Mouse (Mus musculus) liver, embryonic 11.5 days (tissue): Measurements from ENCODE around the gene Spock3. TPM values are rescaled to one million over a fixed set of nuclear protein-coding genes. Genes with fewer than 3 reads are reported as not detected.

ENCODE experiments used
- ATAC-seq: fragments of 200-750 bp; cut with Nextera tagmentation; replicated peaks from 2 replicates; pipeline ENCODE4 v1.8.0; 2017; ENCODE audit warnings: moderate number of reproducible peaks, mild to moderate bottlenecking, moderate TSS enrichment, moderate library complexity; ENCODE audit not compliant: low FRiP score
- DNase-seq: peaks from one replicate; pipeline ENCODE4 v3.0.0-alpha.2; 2017; ENCODE audit warnings: low spot score
- H3K27ac ChIP-seq: fragments of 300-500 bp; sonication (generic); 2 replicates; pipeline ENCODE4 v1.5.1; 2014; ENCODE audit warnings: mild to moderate bottlenecking, low read depth, low read length, control low read depth
- H3K27me3 ChIP-seq: fragments of 300-500 bp; sonication (generic); replicated peaks from 2 replicates; pipeline ENCODE4 v1.6.1; 2014; ENCODE audit warnings: low read length, mixed read lengths; ENCODE audit not compliant: control insufficient read depth, insufficient read depth
- H3K36me3 ChIP-seq: fragments of 300-500 bp; sonication (generic); 2 replicates; pipeline ENCODE4 v1.6.1; 2014; ENCODE audit warnings: mild to moderate bottlenecking, low read length, moderate library complexity, mixed read lengths; ENCODE audit not compliant: control insufficient read depth, insufficient read depth
- H3K4me1 ChIP-seq: fragments of 300-500 bp; sonication (generic); replicated peaks from 2 replicates; pipeline ENCODE4 v1.6.1; 2014; ENCODE audit warnings: low read length, mixed read lengths; ENCODE audit not compliant: control insufficient read depth, insufficient read depth
- H3K4me2 ChIP-seq: fragments of 300-500 bp; sonication (generic); 2 replicates; pipeline ENCODE4 v1.6.1; 2014; ENCODE audit warnings: mild to moderate bottlenecking, control low read depth, moderate library complexity
- H3K4me3 ChIP-seq: fragments of 300-500 bp; sonication (generic); 2 replicates; pipeline ENCODE4 v1.5.1; 2014; ENCODE audit warnings: low read depth, low read length, control low read depth
- H3K9ac ChIP-seq: fragments of 300-500 bp; sonication (generic); 2 replicates; pipeline ENCODE4 v1.6.1; 2014; ENCODE audit warnings: low read depth, low read length, control low read depth
- H3K9me3 ChIP-seq: fragments of 300-500 bp; sonication (generic); 2 replicates; pipeline ENCODE4 v1.6.1; 2016; ENCODE audit warnings: low read length, inconsistent platforms, mixed read lengths; ENCODE audit not compliant: control insufficient read depth
- WGBS: fragments of 180-500 bp; shearing (Covaris S2); extraction: QIAGEN DNeasy Blood & Tissue Kit; methylation state at CpG from one replicate; pipeline ENCODE4 v1.1.7; 2014; 5-methylcytosine and 5-hydroxymethylcytosine counted together
- polyA plus RNA-seq: library from polyadenylated mRNA; unstranded; fragments of >200 nt; fragmentation: Nextera tagmentation; extraction: Ambion mirVana; gene quantifications from 2 replicates; pipeline ENCODE4 v1.2.1, GENCODE M21; 2014

The Spock3 gene
- 1.4 and 1.6 TPM in 2 replicates for polyA plus RNA-seq

DNA sequence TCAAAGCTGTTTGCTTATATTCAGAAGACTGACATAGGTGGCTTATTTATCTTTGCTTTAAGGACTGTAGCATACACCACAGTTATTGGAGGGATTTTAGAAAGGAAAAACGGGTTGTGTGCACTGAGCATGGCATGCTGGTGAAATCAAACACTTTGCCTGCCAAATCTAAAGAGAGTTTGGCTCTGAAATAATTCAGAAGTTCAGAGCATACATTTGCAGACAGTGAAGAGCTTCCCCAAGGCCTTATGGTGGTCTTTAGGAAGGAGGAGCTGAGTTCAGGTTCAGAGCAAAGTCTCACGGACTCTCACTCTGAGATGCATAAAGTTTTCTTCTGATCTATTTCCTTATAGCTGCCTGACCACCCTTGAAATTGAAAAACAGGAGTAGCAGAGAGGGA is at the start of gene Spock3:
Gene Spock3 (plus strand): TSS at position 301 of the 400 bp plus-strand sequence.
- Histone ChIP-seq H3K9me3 (no peaks in the 10 kb centered on the region), H3K4me1 (no peaks in the 10 kb centered on the region), H3K36me3 (no peaks in the 10 kb centered on the region), H3K4me2 (peak within 1 kb of the TSS; percentile 74), H3K9ac (no peak within 1 kb of the TSS), H3K27me3 (peaks cover 11% of the 10 kb centered on the region), H3K27ac (no peak within 1 kb of the TSS), H3K4me3 (peak within 1 kb of the TSS; percentile 44)
- DNase-seq, result no peak
- 37% methylated on average over 2 of the region's 2 CpGs for WGBS
- no peak for ATAC-seq

DNA sequence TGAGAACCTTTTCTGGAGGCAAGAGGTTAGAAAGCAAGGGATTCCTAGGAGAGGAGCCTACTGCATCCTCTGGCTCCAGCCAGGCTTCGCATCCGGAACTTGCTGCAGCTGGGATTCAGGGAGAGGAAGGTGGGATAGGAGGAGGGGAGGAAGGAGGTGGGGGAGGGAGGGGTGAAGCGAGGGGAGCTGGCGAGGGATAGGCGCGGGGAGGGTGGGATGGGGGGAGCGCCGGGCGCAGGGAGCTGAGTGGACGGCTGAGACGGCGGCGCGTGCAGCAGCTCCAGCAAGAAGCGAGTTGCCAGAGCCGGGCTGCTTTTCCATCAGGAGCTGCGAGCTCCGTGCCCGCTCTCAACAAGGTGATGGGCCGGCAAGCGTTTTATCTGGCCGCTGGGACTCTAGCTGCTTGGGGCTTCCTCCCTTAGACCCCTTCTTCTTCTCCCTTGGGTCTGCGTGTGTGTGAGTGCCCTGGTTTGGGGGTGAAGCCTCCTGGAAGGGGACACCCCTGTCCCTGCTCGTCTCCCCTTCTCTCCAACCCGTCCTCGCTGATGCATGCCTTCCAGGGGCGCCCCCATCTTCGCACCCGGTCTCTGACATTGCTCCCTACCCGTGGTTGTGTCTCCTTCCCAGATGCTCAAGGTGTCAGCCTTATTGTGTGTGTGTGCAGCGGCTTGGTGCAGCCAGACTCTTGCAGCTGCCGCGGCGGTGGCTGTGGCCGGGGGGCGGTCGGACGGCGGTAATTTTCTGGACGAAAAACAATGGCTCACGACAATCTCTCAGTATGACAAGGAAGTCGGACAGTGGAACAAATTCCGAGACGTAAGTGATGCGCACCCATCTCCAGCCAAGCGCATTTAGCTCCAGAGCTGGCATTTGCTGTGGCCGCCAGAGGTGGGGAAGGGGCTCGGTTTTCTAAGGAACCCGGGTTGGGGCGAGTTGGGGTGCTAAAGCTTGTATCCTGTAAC is 645 bp downstream of the Spock3 start:
- ATAC-seq (peak; percentile 31), DNase-seq (peak; percentile 36)
- peaks cover 11% of the 10 kb centered on the region for H3K27me3 ChIP-seq
- peak overlapping the region; percentile 74 for H3K4me2 ChIP-seq
- 3% methylated on average over 49 of the region's 50 CpGs for WGBS
- H3K9ac ChIP-seq, result no peak overlapping the region
- no peak overlapping the region for H3K27ac ChIP-seq
- H3K36me3 ChIP-seq, result no peaks in the 10 kb centered on the region
- peak overlapping the region; percentile 44 for H3K4me3 ChIP-seq
- H3K9me3 ChIP-seq, result no peaks in the 10 kb centered on the region
- no peaks in the 10 kb centered on the region for H3K4me1 ChIP-seq

DNA sequence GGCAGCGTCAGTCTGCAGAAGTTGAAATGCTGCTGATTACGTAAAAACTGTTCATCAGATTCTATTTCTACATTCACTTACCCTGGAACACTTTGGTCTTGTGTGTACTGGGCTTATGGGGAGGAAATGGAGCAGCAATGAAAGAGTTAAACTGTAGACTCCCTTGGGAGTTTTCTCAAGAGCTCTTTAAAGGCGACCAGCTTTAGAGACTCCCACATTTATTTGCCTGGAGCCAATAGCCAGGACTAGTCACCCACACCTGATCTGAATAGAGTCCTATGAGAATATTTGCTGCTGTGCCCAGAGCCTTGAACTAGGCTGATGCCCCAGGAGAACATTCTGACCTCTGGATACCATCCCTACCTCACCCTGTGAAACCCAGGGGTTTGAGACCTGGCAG is 1.7 kb downstream of the Spock3 start:
- 20% methylated on average over 3 of the region's 3 CpGs for WGBS
- peaks cover 11% of the 10 kb centered on the region for H3K27me3 ChIP-seq
- H3K4me3 ChIP-seq, result no peak overlapping the region
- no peaks in the 10 kb centered on the region for H3K36me3 ChIP-seq
- H3K9ac ChIP-seq, result no peak overlapping the region
- DNase-seq, result no peak
- H3K4me2 ChIP-seq, result no peak overlapping the region; the same call in 1 of the 2 replicates
- no peak for ATAC-seq
- no peaks in the 10 kb centered on the region for H3K9me3 ChIP-seq
- no peak overlapping the region for H3K27ac ChIP-seq
- H3K4me1 ChIP-seq, result no peaks in the 10 kb centered on the region

DNA sequence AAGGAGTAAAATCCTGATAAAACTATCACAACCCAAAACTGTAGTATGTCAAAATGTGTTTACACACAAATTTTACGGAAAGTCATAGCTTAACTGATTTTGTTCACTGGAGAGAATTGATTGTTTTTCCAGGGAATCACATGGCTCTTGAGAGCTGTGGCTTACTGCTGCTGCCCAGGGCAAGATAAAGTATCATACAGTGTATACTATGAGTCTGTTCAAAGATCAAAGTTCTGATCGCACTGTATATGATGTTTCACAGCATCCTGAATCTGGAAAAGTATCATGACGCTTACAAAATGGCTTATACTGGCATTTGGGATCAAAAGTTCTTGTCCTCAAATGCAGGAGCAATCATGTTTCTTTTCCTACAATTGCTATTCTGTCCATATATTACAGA is 11.8 kb downstream of the Spock3 start:
- DNase-seq (no peak), ATAC-seq (no peak)
- no peak overlapping the region for H3K4me2 ChIP-seq
- H3K9ac ChIP-seq, result no peak overlapping the region
- H3K36me3 ChIP-seq, result no peaks in the 10 kb centered on the region
- no peak overlapping the region for H3K4me3 ChIP-seq
- H3K27ac ChIP-seq, result no peak overlapping the region
- 80% methylated on average over 3 of the region's 3 CpGs for WGBS
- H3K9me3 ChIP-seq, result no peaks in the 10 kb centered on the region
- H3K27me3 ChIP-seq, result no peaks in the 10 kb centered on the region
- no peaks in the 10 kb centered on the region for H3K4me1 ChIP-seq

DNA sequence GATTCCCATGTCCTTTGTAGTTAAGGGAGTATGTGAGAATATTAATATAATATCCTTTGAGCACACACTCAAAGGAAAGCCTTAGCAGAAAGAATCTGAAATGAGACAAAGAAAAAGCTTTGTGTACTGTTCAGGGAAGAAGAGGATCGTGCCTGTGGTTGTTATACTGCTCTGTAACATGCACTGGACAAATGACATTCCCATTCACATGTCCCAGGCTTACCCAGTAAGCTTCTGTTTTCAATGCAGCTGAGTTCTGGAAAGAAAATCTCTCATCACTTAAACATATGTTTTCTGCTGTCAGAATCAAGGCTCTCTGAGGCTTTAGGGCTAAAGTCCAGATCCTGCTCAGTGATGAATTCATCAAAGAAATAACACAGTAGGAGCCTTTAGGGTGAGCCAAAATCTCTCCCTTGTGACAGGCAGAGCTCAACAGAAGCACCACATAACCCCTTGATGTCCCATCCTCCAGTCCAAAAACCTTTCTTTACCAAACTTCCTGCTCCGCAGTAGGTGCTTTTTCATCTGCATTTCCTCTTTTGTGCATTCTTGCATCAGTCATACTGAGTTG is 19.1 kb downstream of the Spock3 start:
- H3K9ac ChIP-seq, result no peak overlapping the region

DNA sequence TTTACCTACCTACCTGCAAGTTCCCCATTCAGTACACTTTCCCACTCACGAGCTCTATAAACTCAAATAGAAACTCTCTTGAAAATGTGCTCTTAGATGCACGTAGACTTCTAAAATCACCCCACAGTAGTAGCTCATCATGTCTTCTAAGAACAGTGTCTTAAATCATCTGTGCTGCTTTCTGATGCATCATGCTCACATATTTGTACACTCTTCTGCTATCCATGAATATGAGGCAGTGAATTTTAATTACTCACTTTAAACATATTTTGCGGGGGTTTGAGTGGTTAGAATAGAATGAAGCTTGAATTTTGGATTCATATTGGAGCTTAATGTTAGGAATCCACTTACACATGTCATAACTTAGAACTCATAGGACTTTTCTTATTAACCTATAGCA is 138.2 kb downstream of the Spock3 start:
- WGBS, result 77% methylated on average over 3 of the region's 3 CpGs
- no peak overlapping the region for H3K27ac ChIP-seq

More for the DNA sequence above, 19.1 kb downstream of the Spock3 start:
- 69% methylated on average over 2 of the region's 2 CpGs for WGBS
- Histone ChIP-seq H3K4me2 (no peak overlapping the region), H3K4me3 (no peak overlapping the region), H3K9me3 (no peaks in the 10 kb centered on the region), H3K27ac (no peak overlapping the region), H3K4me1 (no peaks in the 10 kb centered on the region), H3K36me3 (no peaks in the 10 kb centered on the region), H3K27me3 (no peaks in the 10 kb centered on the region)
- ATAC-seq, result no peak
- DNase-seq, result no peak

DNA sequence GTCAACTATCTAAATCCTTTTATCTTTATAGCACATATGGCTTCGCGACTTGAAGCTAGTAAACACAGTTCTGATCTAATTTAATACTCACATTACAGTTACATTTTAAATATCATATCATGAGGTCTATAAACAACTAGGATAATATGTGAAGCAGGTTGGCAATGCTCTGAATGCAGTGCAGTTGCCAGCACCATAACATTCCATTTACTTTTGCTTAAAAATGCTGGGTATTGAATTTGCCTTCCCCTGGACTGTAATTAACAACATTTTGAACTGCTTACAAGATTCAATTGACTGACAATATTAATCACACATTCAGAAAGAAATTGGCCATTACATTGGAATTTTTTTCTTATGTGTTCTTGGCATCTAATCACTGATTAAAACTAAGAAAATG is 147.4 kb downstream of the Spock3 start:
- H3K9ac ChIP-seq, result no peak overlapping the region
- no peak overlapping the region for H3K27ac ChIP-seq
- ATAC-seq, result no peak
- WGBS, result 72% methylated on average over 2 of the region's 2 CpGs
- H3K4me1 ChIP-seq, result no peaks in the 10 kb centered on the region
- H3K27me3 ChIP-seq, result no peaks in the 10 kb centered on the region
- H3K36me3 ChIP-seq, result no peaks in the 10 kb centered on the region
- H3K9me3 ChIP-seq, result no peaks in the 10 kb centered on the region
- H3K4me3 ChIP-seq, result no peak overlapping the region
- no peak overlapping the region for H3K4me2 ChIP-seq
- DNase-seq, result no peak

More for the DNA sequence above, 138.2 kb downstream of the Spock3 start:
- Histone ChIP-seq H3K4me3 (no peak overlapping the region), H3K36me3 (no peaks in the 10 kb centered on the region), H3K9me3 (no peaks in the 10 kb centered on the region), H3K9ac (no peak overlapping the region), H3K4me2 (no peak overlapping the region), H3K4me1 (no peaks in the 10 kb centered on the region), H3K27me3 (no peaks in the 10 kb centered on the region)
- ATAC-seq, result no peak
- no peak for DNase-seq

DNA sequence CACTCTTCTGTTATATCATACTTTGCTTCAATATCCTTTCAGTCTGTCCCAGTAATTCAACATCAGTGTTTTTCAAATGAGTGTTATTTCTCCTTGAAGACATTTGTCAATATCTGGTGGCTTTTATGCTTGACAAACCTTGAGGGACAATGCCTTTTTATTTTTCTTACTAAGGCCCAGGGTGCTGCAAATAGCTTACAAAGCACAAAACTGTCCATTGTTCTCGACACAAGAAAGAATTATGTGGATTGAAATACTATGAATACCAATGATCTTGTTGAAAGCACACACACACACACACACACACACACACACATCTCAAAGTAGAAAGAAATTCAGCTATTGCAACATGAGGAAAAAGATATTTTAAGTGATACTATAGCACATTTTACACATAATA is 159.0 kb downstream of the Spock3 start:
- no peak overlapping the region for H3K9ac ChIP-seq
- no peak overlapping the region for H3K4me3 ChIP-seq
- H3K4me2 ChIP-seq, result no peak overlapping the region
- no peaks in the 10 kb centered on the region for H3K36me3 ChIP-seq
- no peak overlapping the region for H3K27ac ChIP-seq
- no peaks in the 10 kb centered on the region for H3K9me3 ChIP-seq
- ATAC-seq (no peak), DNase-seq (no peak)
- no peaks in the 10 kb centered on the region for H3K27me3 ChIP-seq
- no peaks in the 10 kb centered on the region for H3K4me1 ChIP-seq
- WGBS, result 58% methylated on average over 1 of the region's 1 CpGs
